Comparison of ENCODE assay signal across 8 mouse cellular contexts in the genomic region with DNA sequence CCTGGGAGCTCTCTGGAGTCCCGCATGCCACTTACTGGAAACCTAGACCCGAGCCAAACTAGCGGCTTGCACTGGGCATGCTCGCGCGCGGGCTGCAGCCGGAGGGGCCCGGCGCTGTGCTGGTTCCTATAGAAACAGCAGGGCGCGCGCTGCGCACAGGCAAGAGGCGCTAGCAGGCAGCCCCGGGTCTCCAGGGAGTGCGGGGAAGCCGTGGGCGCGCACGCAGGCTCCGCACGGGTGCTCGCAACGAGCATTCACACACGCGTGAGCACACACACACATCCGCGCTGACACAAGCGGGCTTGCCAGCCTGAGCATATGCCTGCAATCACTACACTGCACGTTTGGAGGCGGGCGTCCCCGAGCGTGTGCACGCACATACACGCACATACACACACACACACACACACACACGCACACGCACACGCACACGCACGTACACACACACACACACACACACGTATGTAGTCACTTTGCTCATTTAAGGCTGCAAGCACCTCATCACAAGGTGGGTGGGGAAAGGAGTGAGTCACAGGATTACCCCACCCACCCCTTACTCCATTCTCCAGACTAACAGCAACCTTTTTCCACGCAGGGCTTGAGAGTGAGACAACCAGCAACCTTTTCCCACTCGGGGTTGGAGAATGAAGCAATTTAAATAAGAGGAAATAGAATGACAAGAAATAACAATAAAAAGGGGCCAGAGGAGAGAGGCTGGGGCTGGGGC. TPM values are rescaled to one million over a fixed set of nuclear protein-coding genes. Genes with fewer than 3 reads are reported as not detected.
DNase-seq lines count a peak whose midpoint lies in the region; ATAC-seq and TF ChIP-seq lines count a peak whose summit lies in the region.

No protein-coding gene starts in this region.

- peak overlapping the region; percentile 85 for H3K27ac ChIP-seq in hindbrain, embryonic 16.5 days (ENCODE audit: low read depth, low read length)
- peak overlapping the region; percentile 84 for H3K27ac ChIP-seq in left cerebral cortex, adult 2 months

- WGBS in hindbrain, embryonic 16.5 days = under 1% methylated on average over 42 of the region's 45 CpGs

- no peaks in the 10 kb centered on the region for H3K9me3 ChIP-seq in hindbrain, embryonic 16.5 days (ENCODE audit: control insufficient read depth, low read length)

- peak; percentile 85 for DNase-seq in cerebellum, postnatal 14 days
- peak; percentile 79 to 92 for DNase-seq in frontal cortex, postnatal 36 days (ENCODE audit: low spot score in 2 of 2)
- peak; percentile 83 to 88 for DNase-seq in left cerebral cortex, adult 2 months (ENCODE audit: extremely low spot score in 1 of 2, low spot score in 2 of 2)
- DNase-seq in lung, postnatal 4 days = peak; percentile 77 to 86
- peak; percentile 87 to 89 for DNase-seq in right cerebral cortex, adult 2 months (ENCODE audit: low spot score in 2 of 2)

- H3K36me3 ChIP-seq in hindbrain, embryonic 16.5 days (ENCODE audit: control insufficient read depth, insufficient read depth, low read length) = no peaks in the 10 kb centered on the region

- ATAC-seq in activated CD4-positive, CD25-positive, alpha-beta regulatory T cell, adult 4 months = peak; percentile 43
- peak; percentile 97 for ATAC-seq in hindbrain, embryonic 16.5 days
- no peak; the same call in 1 of the 2 replicates for ATAC-seq in megakaryocyte-erythroid progenitor cell, adult 5-6 weeks (replicated peaks; ENCODE audit: low FRiP score, low TSS enrichment, poor library complexity, severe bottlenecking)

- intact Hi-C loops in left cerebral cortex, adult 2 months (cut with DNase I) = loop anchor here (2.0 to 5.0 kb wide), 2 partner anchors 29 to 39 kb away; partner anchors contain the start of gene Fdxacb1

- H3K4me1 ChIP-seq in hindbrain, embryonic 16.5 days (ENCODE audit: control insufficient read depth, insufficient read depth, low read depth, low read length) = peaks cover 32% of the 10 kb centered on the region

- peak overlapping the region; percentile 70 for H3K4me2 ChIP-seq in hindbrain, embryonic 16.5 days (ENCODE audit: low read length)

- H3K9ac ChIP-seq in hindbrain, embryonic 16.5 days (ENCODE audit: low read depth, low read length) = peak overlapping the region; percentile 66

- H3K27me3 ChIP-seq in hindbrain, embryonic 16.5 days (replicated peaks; ENCODE audit: control insufficient read depth, insufficient read depth, low read length) = no peaks in the 10 kb centered on the region

- H3K4me3 ChIP-seq in hindbrain, embryonic 16.5 days (ENCODE audit: low read length) = peak overlapping the region; percentile 63
- peak overlapping the region; percentile 56 for H3K4me3 ChIP-seq in left cerebral cortex, adult 2 months

- peak; percentile 4 for TF ChIP-seq CTCF in left cerebral cortex, adult 2 months (IDR thresholded peaks at IDR 0.05)

RNA-seq across cellular contexts. Expression of gene Dixdc1, which starts 11.2 kb away (rescaled TPM):
- polyA plus RNA-seq in activated CD4-positive, CD25-positive, alpha-beta regulatory T cell, adult 4 months (2017; shearing (Covaris generic)) = under 1 TPM in 1 of 2 experiments, not detected in 1; 0.60 TPM
- 31.6 and 33.7 TPM in 2 replicates for polyA plus RNA-seq in hindbrain, embryonic 16.5 days (2015; fragmentation: Nextera tagmentation; extraction: Ambion mirVana)
- 10 to 100 TPM; 79.4 to 80.7 TPM for total RNA-seq in left cerebral cortex, adult 2 months (2021)
- not detected in 2 replicates for total RNA-seq in megakaryocyte-erythroid progenitor cell, adult 5-6 weeks (2014; fragmentation: Nextera tagmentation)
- total RNA-seq in megakaryocyte-erythroid progenitor cell, adult 5-6 weeks (2017) = not detected in 2 replicates

RNA-seq across cellular contexts. Expression of gene 2310030G06Rik, which starts 18.2 kb away (rescaled TPM):
- polyA plus RNA-seq in activated CD4-positive, CD25-positive, alpha-beta regulatory T cell, adult 4 months (2017; shearing (Covaris generic)) = not detected
- polyA plus RNA-seq in hindbrain, embryonic 16.5 days (2015; fragmentation: Nextera tagmentation; extraction: Ambion mirVana) = 2.1 and 2.5 TPM in 2 replicates
- 1 to 10 TPM; 2.8 to 3.2 TPM for total RNA-seq in left cerebral cortex, adult 2 months (2021)
- not detected in 2 replicates for total RNA-seq in megakaryocyte-erythroid progenitor cell, adult 5-6 weeks (2014; fragmentation: Nextera tagmentation)
- not detected in 2 replicates for total RNA-seq in megakaryocyte-erythroid progenitor cell, adult 5-6 weeks (2017)

RNA-seq across cellular contexts. Expression of gene Cryab, which starts 23.0 kb away (rescaled TPM):
- polyA plus RNA-seq in activated CD4-positive, CD25-positive, alpha-beta regulatory T cell, adult 4 months (2017; shearing (Covaris generic)) = 1 to 10 TPM; 3.7 to 4.5 TPM
- 16.3 and 20.9 TPM in 2 replicates for polyA plus RNA-seq in hindbrain, embryonic 16.5 days (2015; fragmentation: Nextera tagmentation; extraction: Ambion mirVana)
- total RNA-seq in left cerebral cortex, adult 2 months (2021) = 100 to 1,000 TPM; 118 to 125 TPM
- total RNA-seq in megakaryocyte-erythroid progenitor cell, adult 5-6 weeks (2014; fragmentation: Nextera tagmentation) = not detected in 2 replicates
- total RNA-seq in megakaryocyte-erythroid progenitor cell, adult 5-6 weeks (2017) = not detected in 2 replicates

RNA-seq across cellular contexts. Expression of gene Hspb2, which starts 24.1 kb away (rescaled TPM):
- polyA plus RNA-seq in activated CD4-positive, CD25-positive, alpha-beta regulatory T cell, adult 4 months (2017; shearing (Covaris generic)) = 1 to 10 TPM in 1 of 2 experiments, not detected in 1; 1.3 TPM
- 1.1 and 5.2 TPM in 2 replicates for polyA plus RNA-seq in hindbrain, embryonic 16.5 days (2015; fragmentation: Nextera tagmentation; extraction: Ambion mirVana)
- total RNA-seq in left cerebral cortex, adult 2 months (2021) = 1 to 10 TPM; 1.4 to 1.5 TPM
- not detected in 2 replicates for total RNA-seq in megakaryocyte-erythroid progenitor cell, adult 5-6 weeks (2014; fragmentation: Nextera tagmentation)
- total RNA-seq in megakaryocyte-erythroid progenitor cell, adult 5-6 weeks (2017) = not detected in 2 replicates

RNA-seq across cellular contexts. Expression of gene Fdxacb1, which starts 39.9 kb away (rescaled TPM):
- polyA plus RNA-seq in activated CD4-positive, CD25-positive, alpha-beta regulatory T cell, adult 4 months (2017; shearing (Covaris generic)) = 1 to 10 TPM; 6.5 to 7.5 TPM
- 10.7 and 11.1 TPM in 2 replicates for polyA plus RNA-seq in hindbrain, embryonic 16.5 days (2015; fragmentation: Nextera tagmentation; extraction: Ambion mirVana)
- total RNA-seq in left cerebral cortex, adult 2 months (2021) = 1 to 10 TPM; 4.6 to 4.8 TPM
- 12.7 and 21.0 TPM in 2 replicates for total RNA-seq in megakaryocyte-erythroid progenitor cell, adult 5-6 weeks (2014; fragmentation: Nextera tagmentation)
- 10.5 and 10.8 TPM in 2 replicates for total RNA-seq in megakaryocyte-erythroid progenitor cell, adult 5-6 weeks (2017)

Comparison
In these comparisons a context has a peak if more than half of its experiments do, and no peak if none do; other contexts are left out.
1. RNA of gene Dixdc1, which starts 11.2 kb away (total RNA-seq): 79.4 to 80.7 TPM in left cerebral cortex, adult 2 months; not detected in megakaryocyte-erythroid progenitor cell, adult 5-6 weeks; every median in the first group is over 10 times any median in the second.
2. RNA of gene Cryab, which starts 23.0 kb away (total RNA-seq): 118 to 125 TPM in left cerebral cortex, adult 2 months; not detected in megakaryocyte-erythroid progenitor cell, adult 5-6 weeks; every median in the first group is over 100 times any median in the second.
3. Peak in every context shown above with its lines, with median percentiles within 50 percentile points of each other: DNase-seq.